Mouse (Mus musculus) embryonic facial prominence, embryonic 14.5 days (tissue): ENCODE measurements around the gene M6pr. TPM values are rescaled to one million over a fixed set of nuclear protein-coding genes. Genes with fewer than 3 reads are reported as not detected.

Source experiments
- ATAC-seq: fragments of 200-750 bp; cut with Nextera tagmentation; 2 replicates; pipeline ENCODE4 v1.8.0; 2017; ENCODE audit warnings: low read depth, moderate number of reproducible peaks, moderate TSS enrichment
- DNase-seq: peaks from one replicate; pipeline ENCODE4 v3.0.0-alpha.2; 2015; ENCODE audit warnings: low spot score
- H3K27ac ChIP-seq: fragments of 300-500 bp; sonication (generic); replicated peaks from 2 replicates; pipeline ENCODE4 v1.5.1; 2014; ENCODE audit warnings: low read depth, mild to moderate bottlenecking, low read length, moderate library complexity
- H3K27me3 ChIP-seq: fragments of 300-500 bp; sonication (generic); replicated peaks from 2 replicates; pipeline ENCODE4 v1.6.1; 2014; ENCODE audit warnings: low read length; ENCODE audit not compliant: control insufficient read depth, insufficient read depth
- H3K36me3 ChIP-seq: fragments of 300-500 bp; sonication (generic); 2 replicates; pipeline ENCODE4 v1.6.1; 2014; ENCODE audit warnings: low read length, mixed read lengths; ENCODE audit not compliant: control insufficient read depth, insufficient read depth
- H3K4me1 ChIP-seq: fragments of 300-500 bp; sonication (generic); 2 replicates; pipeline ENCODE4 v1.6.1; 2014; ENCODE audit warnings: antibody characterized with exemption, low read length; ENCODE audit not compliant: control insufficient read depth, insufficient read depth
- H3K4me2 ChIP-seq: fragments of 300-500 bp; sonication (generic); 2 replicates; pipeline ENCODE4 v1.6.1; 2014; ENCODE audit warnings: low read depth, mild to moderate bottlenecking, low read length, moderate library complexity, mixed read lengths
- H3K4me3 ChIP-seq: fragments of 300-500 bp; sonication (generic); 2 replicates; pipeline ENCODE4 v1.5.1; 2014; ENCODE audit warnings: low read depth, mild to moderate bottlenecking, low read length
- H3K9ac ChIP-seq: fragments of 300-500 bp; sonication (generic); 2 replicates; pipeline ENCODE4 v1.6.1; 2014; ENCODE audit warnings: low read depth, mild to moderate bottlenecking, low read length, moderate library complexity, mixed read lengths
- H3K9me3 ChIP-seq: fragments of 300-500 bp; sonication (generic); 2 replicates; pipeline ENCODE4 v1.6.1; 2016; ENCODE audit warnings: low read length; ENCODE audit not compliant: control insufficient read depth
- WGBS: fragments of 180-500 bp; shearing (Covaris S2); extraction: QIAGEN DNeasy Blood & Tissue Kit; methylation state at CpG from one replicate; pipeline ENCODE4 v1.1.7; 2014; 5-methylcytosine and 5-hydroxymethylcytosine counted together
- polyA plus RNA-seq: library from polyadenylated mRNA; unstranded; fragments of >200 nt; fragmentation: Nextera tagmentation; extraction: Ambion mirVana; gene quantifications from 2 replicates; pipeline ENCODE4 v1.2.1, GENCODE M21; 2014

The M6pr gene
- polyA plus RNA-seq, 1 experiment from 2014 or later, result 86.8 TPM

DNA sequence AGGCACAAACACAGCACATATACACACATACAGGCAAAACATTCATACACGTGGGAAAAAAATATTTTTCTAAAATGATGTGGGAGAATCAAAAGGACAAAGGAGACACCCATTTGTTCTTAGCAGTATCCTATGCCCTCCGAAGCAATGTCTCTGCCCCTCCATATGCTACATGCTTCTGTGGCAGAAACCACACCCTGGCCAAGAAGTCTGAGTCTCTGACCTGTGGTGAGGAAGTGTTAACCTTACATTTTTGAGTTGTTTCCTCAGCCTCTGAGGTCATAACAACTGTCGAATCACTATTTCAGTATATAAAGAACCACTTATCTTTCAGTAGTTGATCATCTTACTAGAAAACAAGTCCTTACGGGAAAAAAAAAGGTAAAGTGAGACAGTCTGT lies 5.9 kb upstream of the M6pr start:
- Histone ChIP-seq H3K36me3 (no peaks in the 10 kb centered on the region), H3K4me2 (no peak overlapping the region), H3K9ac (no peak overlapping the region), H3K4me1 (no peaks in the 10 kb centered on the region), H3K27me3 (no peaks in the 10 kb centered on the region), H3K27ac (no peak overlapping the region), H3K4me3 (no peak overlapping the region), H3K9me3 (no peaks in the 10 kb centered on the region)
- DNase-seq (no peak), ATAC-seq (no peak)
- 79% methylated on average over 4 of the region's 4 CpGs for WGBS

DNA sequence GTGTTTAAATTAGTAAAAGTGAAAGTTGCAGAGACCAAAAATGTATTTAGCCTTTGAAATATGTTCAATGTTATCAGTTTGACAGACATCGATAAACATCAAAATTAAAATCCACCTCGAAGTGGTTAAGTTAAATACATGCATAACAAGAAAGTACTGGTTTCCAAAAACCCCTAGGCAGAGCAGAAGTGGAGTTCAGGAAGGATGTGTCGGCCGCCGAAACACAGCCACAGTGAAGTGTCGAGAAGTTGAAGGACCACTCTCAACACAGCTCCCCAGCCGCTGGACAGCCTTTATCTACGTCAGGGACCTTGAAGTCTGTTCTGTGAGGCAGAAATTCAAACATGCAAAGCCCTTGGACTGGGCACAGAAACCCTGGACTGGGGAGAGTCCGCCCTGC lies 5.0 kb upstream of the M6pr start:
- ATAC-seq, result no peak
- Histone ChIP-seq H3K9ac (no peak overlapping the region), H3K4me2 (no peak overlapping the region; the same call in 1 of the 2 replicates), H3K27me3 (no peaks in the 10 kb centered on the region), H3K9me3 (no peaks in the 10 kb centered on the region), H3K36me3 (no peaks in the 10 kb centered on the region), H3K27ac (no peak overlapping the region), H3K4me1 (no peaks in the 10 kb centered on the region), H3K4me3 (no peak overlapping the region)
- no peak for DNase-seq
- 65% methylated on average over 9 of the region's 9 CpGs for WGBS

DNA sequence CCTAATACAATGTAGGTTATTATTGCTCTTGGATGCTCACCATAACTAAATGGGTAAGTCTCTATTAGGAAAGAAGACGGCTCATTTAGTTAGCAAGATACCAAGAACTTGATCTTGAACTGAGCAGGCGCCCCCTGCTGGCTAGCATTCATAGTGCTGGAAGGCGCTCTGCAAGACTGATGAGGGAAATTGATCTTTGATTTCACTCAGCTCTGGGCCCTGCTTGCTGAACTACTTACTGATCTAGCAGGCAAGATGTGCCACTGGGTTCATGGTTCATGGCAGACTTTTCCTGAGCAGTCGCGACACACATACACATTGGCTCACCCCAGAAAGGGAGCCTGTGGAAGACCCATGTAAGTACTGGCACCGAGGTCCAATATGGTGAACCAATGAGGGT lies 4.2 kb upstream of the M6pr start:
- Histone ChIP-seq H3K27me3 (no peaks in the 10 kb centered on the region), H3K27ac (no peak overlapping the region), H3K4me2 (no peak overlapping the region), H3K36me3 (no peaks in the 10 kb centered on the region), H3K9me3 (no peaks in the 10 kb centered on the region), H3K4me3 (no peak overlapping the region), H3K9ac (no peak overlapping the region), H3K4me1 (no peaks in the 10 kb centered on the region)
- WGBS, result 31% methylated on average over 6 of the region's 6 CpGs
- DNase-seq (peak; percentile 80), ATAC-seq (no peak)

DNA sequence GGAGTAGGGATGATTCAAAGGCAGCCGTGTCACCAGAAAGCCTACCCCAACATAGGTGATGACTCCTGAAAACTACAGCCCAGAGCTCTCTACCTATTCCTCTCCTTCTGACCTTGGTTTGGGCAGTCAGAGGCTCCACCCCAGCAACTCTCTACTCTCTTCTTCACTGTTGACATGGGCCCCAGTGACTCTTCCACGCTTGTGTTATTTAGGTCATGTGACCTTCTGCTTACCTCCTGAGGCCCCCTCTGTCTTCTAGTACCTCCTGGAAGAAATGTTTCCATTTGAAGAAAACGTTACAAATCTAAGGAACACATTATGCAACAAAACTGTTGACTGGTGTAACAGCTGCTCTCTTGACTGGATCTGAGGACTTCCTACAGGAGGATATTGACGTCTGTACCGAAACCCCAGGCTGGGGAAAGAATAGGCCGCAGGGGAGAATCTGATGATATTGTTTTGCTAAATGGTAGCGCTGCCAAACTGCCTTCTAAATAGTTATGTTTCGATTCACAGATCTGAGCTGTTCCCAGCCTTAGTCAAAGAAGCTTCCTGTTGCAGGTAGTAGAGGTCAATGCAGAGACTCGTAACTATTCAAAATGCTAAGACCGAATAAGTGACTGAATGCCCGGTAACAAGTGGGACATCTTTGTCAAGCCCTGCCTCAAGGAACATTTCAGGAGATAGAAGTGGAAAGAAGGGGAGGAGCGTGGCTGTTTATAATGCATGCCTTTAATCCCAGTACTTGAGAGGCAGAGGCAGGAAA lies 3.5 kb upstream of the M6pr start:
- WGBS, result 79% methylated on average over 12 of the region's 12 CpGs
- Histone ChIP-seq H3K9ac (no peak overlapping the region), H3K4me3 (no peak overlapping the region), H3K27me3 (no peaks in the 10 kb centered on the region), H3K9me3 (no peaks in the 10 kb centered on the region), H3K4me2 (no peak overlapping the region), H3K4me1 (peaks cover 5% of the 10 kb centered on the region), H3K27ac (no peak overlapping the region), H3K36me3 (no peaks in the 10 kb centered on the region)
- ATAC-seq, result no peak
- no peak for DNase-seq

DNA sequence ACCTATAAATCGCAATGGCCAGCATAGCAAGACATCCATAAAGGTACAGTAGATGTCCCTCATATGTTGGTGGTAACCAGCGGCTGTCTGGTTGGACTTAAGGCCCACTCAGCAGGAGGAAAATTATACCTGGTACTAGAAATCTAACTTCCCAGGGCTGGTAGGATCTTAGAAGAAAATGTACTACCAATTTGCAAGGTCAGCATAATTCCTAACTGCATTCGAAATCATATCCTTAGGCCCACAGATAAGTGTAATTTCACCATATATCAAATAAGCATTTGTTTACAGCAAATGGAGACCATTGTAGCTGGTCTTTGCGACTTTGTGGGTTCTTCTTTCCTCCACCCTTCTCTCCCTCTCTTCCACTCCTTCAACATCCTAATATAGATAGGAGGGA lies 1.8 kb upstream of the M6pr start:
- Histone ChIP-seq H3K36me3 (no peaks in the 10 kb centered on the region), H3K4me2 (no peak overlapping the region), H3K4me1 (peaks cover 10% of the 10 kb centered on the region), H3K9me3 (no peaks in the 10 kb centered on the region), H3K4me3 (no peak overlapping the region), H3K27ac (no peak overlapping the region), H3K9ac (no peak overlapping the region), H3K27me3 (no peaks in the 10 kb centered on the region)
- no peak for DNase-seq
- no peak for ATAC-seq
- 89% methylated on average over 4 of the region's 4 CpGs for WGBS

DNA sequence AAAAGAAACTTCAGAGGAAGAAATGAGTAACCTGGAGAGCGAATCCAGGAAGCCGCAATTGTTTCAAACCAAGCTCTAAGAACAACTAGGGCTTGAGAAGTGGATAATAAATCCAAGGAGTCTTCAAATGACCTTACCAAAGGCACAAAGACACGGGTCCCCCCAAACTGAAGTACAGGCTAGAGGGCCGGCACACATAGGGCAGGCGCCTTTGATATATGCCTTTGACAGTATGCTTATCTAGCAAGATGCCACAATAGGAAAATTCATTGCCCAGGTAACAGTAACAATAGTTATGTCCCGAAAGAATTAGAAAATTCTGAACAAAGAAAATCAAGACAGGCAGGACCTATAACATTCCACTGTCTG lies 400 bp upstream of the M6pr start:
- Histone ChIP-seq H3K36me3 (peaks cover 3% of the 10 kb centered on the region; the same call in 1 of the 2 replicates), H3K4me1 (peaks cover 10% of the 10 kb centered on the region), H3K27me3 (no peaks in the 10 kb centered on the region), H3K9ac (peak overlapping the region; percentile 19; the same call in 1 of the 2 replicates), H3K9me3 (no peaks in the 10 kb centered on the region), H3K27ac (peak overlapping the region; percentile 46; the same call in 1 of the 2 replicates), H3K4me2 (peak overlapping the region; percentile 29), H3K4me3 (peak overlapping the region; percentile 76)
- ATAC-seq, result peak; percentile 1; the same call in 1 of the 2 replicates
- 66% methylated on average over 6 of the region's 6 CpGs for WGBS
- DNase-seq, result no peak

DNA sequence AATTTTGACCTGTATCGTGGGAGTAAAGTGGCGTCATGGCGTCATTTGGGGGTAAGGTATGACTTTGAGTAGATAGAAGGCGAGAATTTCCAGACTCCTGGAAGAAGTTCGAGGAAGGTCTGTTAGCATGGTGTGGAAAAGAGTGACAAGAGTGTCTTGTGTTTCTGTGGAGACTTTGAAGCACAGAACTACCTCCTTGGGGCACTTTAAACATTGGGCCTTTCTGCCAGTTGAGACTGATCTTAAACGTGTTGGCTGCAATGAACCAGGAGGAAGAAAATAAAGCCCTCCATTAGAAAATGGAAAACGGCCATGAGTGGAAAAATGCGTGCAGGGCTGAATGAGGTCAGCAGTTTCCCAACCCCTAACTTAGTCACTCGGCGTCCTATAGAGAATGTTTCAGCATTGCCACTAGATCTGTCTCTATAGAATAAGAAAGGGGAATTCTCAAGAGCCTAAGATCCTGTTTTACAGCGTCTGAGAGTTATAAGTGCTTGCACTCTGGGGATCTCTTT lies 983 bp downstream of the M6pr start:
- peak overlapping the region; percentile 78 for H3K27ac ChIP-seq
- peaks cover 16% of the 10 kb centered on the region for H3K36me3 ChIP-seq
- H3K9me3 ChIP-seq, result no peaks in the 10 kb centered on the region
- no peak for ATAC-seq
- WGBS, result 6% methylated on average over 11 of the region's 11 CpGs
- H3K9ac ChIP-seq, result peak overlapping the region; percentile 87
- no peaks in the 10 kb centered on the region for H3K27me3 ChIP-seq
- H3K4me3 ChIP-seq, result peak overlapping the region; percentile 76
- H3K4me2 ChIP-seq, result peak overlapping the region; percentile 70
- no peak for DNase-seq
- H3K4me1 ChIP-seq, result peaks cover 10% of the 10 kb centered on the region

DNA sequence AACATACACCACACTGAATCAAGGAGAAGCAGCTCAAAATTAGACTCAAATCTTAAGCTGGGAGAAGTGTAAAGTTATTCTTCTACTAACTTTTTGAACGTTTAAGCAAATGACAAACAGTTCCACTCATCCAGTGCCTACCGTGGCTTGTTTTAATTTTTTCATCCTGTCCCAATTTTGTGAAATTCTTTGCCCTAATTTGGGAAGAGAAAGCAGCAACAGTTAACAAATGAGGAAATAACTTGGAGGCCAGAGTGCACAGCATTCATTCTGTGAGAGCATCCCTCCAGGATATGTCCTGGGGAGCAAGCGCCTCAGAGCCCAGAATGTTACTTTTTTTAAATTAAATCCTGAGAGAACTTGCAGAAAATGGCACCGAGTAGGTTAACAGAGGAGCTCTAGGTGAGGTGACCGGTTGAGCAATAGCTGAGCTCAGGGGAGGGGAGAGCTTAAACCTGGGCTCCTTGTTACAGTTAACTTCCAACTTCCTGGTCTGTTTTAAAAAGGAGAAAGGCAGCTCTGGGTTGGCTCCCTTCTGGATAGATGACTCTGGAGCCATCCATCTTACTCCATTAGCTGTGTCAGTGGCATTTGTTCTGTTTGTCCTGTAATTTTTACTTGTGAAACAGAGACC lies 1.8 kb downstream of the M6pr start:
- ATAC-seq (no peak), DNase-seq (no peak)
- Histone ChIP-seq H3K36me3 (peaks cover 24% of the 10 kb centered on the region), H3K27me3 (no peaks in the 10 kb centered on the region), H3K27ac (no peak overlapping the region), H3K9ac (peak overlapping the region; percentile 87), H3K4me2 (peak overlapping the region; percentile 70), H3K9me3 (no peaks in the 10 kb centered on the region), H3K4me3 (peak overlapping the region; percentile 76), H3K4me1 (peaks cover 10% of the 10 kb centered on the region)
- WGBS, result 53% methylated on average over 5 of the region's 5 CpGs
